Mouse (Mus musculus) CH12.LX (cell line): ENCODE measurements around the gene Prr18.

Experiments used
- CTCF ChIP-seq, 2 experiments: IDR thresholded peaks in 1 of 2; conservative IDR thresholded peaks in 1 of 2; 2 replicates each; pipeline ENCODE4 v1.5.1; 2011 to 2012; ENCODE audit warnings: low read depth in 2 of 2, low read length in 2 of 2, improper control_type of control experiment in 1 of 2, inconsistent platforms in 1 of 2, mild to moderate bottlenecking in 1 of 2, moderate library complexity in 1 of 2
- JUN ChIP-seq: IDR thresholded peaks from 2 replicates; pipeline ENCODE4 v1.6.1; 2011; ENCODE audit warnings: low read depth, mild to moderate bottlenecking, low read length, improper control_type of control experiment, moderate library complexity; ENCODE audit not compliant: insufficient read depth
- SIN3A ChIP-seq: IDR thresholded peaks from 2 replicates; pipeline ENCODE4 v1.6.1; 2012; ENCODE audit warnings: low read length, improper control_type of control experiment, inconsistent platforms

- no peak for TF ChIP-seq JUN
- TF ChIP-seq SIN3A, result no peak
- no peak for TF ChIP-seq CTCF (conservative IDR thresholded peaks at IDR 0.05 in 1 of 2, IDR thresholded peaks at IDR 0.05 in 1 of 2; ENCODE audit: low read depth in 2 of 2, low read length in 2 of 2)
These were observed 39.0 kb upstream of the Prr18 start for GRCm38 (mm10) chr17:8298281-8298680.
